Mouse (Mus musculus) thymus, adult 18-20 months (tissue): ENCODE data around the gene Samd10.

Experiments
- DNase-seq, 2 experiments: peaks; one replicate each; pipeline ENCODE4 v3.0.0; 2022; ENCODE audit warnings: mixed read lengths in 2 of 2

The Samd10 gene

DNA sequence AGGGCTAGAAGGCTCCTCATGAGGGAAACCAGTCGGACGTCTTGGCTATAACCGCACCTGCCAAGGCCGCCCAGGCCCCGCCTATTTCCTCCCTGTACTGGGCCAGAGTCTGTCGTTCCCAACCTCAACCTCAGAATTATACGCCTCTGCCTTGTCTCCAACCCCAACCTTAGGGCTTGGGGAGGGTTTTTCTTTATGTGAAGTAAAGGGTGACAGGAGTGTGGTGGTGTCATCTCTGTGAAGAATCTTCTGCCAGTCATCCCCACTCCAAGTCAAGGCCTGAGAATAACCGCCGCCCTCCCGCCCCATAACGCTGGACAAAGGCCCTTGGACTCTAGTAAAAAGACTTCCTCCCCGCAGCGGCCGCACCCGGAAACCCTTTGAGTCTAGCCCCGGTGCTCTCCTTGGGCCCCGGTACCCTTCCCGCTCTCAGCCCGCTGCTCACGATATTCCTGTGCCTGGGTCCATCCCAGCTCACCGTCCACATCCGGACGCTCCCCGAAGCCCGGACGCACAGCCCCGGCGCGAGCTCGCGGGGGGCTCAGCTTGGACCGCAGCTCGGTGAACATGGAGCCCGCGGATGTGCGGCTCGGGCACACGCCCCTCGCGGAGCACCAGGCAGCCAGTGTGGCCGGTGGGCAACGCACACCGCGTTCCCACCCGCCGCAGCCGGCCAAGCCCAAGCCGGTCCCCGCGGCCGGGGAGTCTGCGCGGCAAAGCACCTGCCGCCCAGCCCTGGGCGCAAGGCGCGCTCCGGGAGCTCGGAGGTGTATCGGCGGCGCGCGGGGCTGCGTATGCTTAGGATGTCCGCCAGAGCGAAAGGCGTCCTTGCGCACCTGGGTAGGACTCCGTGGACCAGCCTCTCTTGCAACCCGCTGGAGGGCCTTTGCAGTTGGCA, at the start of gene Samd10:
TSS of gene Samd10 (minus strand) at position 759 of the 898 bp plus-strand sequence.
- peak; percentile 49 to 51 for DNase-seq

DNA sequence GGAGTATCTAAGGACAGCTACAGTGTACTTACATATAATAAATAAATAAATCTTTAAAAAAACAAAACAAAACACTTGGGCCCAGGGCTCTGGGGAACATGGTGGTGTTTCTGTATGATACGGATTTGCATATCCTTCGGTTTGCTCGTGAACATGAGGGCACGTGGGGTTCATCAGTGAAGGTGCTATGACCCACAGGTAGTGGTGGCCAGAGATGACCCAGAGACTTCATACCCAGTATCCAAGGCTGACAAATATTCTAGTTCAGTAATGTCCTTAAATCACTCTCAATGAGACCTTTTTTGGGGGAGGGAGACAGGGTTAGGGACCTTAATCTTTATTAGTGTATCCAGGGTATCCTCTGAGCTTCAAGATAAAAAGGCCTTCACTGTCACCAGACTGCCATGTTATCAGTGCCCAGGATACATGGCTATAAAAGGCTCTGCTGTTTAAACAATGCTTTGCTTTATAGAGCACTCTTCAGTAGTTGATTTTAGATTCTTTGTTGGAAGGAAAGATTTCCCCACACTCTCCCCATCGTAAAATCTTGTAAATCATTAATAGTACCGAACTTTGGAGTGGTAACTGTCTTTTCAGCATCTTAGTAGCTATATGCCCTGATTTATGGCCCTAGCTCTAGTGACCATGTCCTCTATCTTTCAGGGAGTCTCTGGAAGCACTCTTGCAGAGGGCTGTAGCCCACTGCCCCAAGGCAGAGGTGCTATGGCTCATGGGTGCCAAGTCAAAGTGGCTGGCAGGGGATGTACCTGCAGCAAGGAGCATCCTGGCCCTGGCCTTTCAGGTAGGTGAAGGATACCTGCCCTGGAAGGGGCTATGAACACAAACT, 47.8 kb upstream of the Samd10 start:
- no peak for DNase-seq

DNA sequence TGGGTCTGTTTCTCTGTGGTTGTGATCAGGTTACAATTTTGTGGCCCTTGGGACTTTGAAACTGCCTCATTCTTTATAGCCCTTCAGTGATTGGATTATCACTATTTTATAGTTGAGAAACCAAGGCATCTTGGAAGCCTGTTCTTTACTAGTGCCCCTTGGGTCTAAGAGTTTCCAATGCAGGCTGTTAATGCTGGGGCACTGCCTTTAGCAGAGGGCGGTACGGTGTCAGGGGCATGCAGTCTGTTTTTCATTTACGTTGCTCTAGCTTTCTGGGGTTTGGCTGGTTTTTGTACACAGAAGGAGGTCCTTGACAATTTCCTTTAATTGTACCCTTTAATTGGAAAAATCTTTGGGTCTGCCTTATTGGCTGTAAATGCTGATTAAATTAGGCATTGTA, 46.7 kb upstream of the Samd10 start:
- DNase-seq: no peak

DNA sequence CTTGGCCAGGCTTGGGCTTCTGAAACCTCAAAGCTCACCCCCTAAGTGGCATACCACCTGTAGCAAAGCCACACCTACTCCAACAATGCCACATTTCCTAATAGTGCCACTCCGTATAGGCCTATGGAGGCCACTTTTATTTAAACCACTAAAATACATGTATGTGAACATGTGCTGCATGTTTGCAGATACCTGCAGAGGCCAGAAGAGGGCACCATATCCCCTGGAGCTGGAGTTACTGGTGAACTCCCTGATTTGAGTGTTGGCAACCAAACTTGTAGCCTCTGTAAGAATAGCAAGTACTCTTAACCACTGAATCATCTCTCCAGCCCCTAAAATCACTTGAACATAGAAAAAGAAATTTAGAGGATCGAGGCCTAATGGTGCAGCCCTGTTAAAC, 45.3 kb upstream of the Samd10 start:
- peak in 1 of 2 experiments; percentile 11 for DNase-seq

DNA sequence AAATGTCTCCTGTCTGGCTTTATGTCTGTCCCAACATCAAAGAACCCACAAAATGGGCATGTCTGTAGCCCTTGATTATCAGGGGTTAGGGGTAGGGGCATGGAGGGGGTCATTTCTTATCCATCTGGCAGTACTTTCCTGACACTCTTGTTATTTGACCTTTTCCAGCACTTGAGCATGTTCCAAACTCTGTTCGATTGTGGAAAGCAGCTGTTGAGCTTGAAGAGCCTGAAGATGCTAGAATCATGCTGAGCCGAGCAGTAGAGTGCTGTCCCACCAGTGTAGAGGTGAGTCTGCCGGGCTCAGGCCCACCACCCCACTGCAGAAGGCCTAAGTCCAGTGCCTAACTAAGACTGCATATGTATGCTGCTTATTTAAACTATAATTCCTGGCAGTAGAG, 36.9 kb upstream of the Samd10 start:
- DNase-seq: no peak

DNA sequence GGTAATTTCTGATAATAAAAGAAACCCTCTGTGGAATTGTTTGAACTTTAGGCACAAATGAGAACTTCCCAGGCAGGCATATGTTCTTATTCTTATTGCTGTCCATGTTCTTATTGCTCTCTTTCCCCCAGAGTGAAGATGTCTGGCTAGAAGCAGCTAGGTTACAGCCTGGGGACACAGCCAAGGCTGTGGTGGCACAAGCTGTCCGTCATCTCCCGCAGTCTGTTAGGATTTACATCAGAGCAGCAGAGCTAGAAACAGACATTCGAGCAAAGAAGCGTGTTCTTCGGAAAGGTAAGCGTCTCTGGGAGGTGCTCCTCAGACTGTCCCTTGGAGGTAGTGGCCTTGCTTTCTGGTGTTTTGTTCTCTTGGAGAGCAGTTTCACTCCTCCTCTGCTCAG, 33.6 kb upstream of the Samd10 start:
- DNase-seq: no peak

DNA sequence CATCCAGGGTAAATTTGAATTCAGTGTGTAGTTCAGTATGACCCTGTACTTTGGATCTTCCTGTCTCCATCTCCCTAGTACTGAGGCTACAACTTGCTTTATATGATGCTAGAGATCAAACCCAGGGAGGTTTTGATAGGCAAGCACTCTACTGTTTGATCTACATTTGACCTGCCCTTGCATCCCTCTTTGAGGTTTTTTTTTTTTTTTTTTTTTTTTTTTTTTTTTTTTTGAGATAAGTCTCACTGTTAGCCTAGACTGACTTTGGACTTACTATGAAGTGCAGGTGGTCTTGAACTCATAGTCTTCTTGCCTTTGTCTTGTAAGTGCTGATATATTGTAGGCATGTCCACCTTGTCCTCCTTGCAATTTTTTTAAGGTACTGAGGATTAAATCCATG, 29.5 kb upstream of the Samd10 start:
- no peak for DNase-seq

DNA sequence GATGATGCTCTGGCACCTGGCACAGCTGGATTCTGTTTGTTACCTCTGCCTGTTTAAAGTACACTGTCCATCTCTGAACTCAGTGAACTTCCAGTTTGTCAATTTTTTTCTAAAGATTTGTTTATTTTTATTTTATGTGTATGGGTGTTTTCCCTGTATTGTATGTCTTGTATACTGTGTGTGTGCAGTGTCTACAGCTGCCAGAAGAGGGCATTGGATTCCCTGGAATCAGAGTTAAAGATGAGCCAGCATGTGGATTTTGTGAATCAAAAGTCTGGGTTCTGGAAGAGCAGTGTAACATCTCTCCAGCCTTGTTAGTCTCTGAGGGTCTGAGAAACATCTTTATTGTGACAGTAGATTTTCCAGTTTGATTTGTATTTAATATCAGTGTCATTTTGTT, 24.4 kb upstream of the Samd10 start:
- DNase-seq: no peak

GRCm38 (mm10) chr2:181618761-181619495, 19.9 kb upstream of the Samd10 start:
- no peak for DNase-seq

- no peak for DNase-seq
Measured at GRCm38 (mm10) chr2:181602367-181602766, 3.4 kb upstream of the Samd10 start.

- DNase-seq: no peak
Measured at GRCm38 (mm10) chr2:181601751-181602145, 2.7 kb upstream of the Samd10 start.

GRCm38 (mm10) chr2:181600828-181601750, 2.1 kb upstream of the Samd10 start:
- peak; percentile 92 to 94 for DNase-seq

GRCm38 (mm10) chr2:181600226-181600758, 1.3 kb upstream of the Samd10 start:
- DNase-seq: no peak

DNA sequence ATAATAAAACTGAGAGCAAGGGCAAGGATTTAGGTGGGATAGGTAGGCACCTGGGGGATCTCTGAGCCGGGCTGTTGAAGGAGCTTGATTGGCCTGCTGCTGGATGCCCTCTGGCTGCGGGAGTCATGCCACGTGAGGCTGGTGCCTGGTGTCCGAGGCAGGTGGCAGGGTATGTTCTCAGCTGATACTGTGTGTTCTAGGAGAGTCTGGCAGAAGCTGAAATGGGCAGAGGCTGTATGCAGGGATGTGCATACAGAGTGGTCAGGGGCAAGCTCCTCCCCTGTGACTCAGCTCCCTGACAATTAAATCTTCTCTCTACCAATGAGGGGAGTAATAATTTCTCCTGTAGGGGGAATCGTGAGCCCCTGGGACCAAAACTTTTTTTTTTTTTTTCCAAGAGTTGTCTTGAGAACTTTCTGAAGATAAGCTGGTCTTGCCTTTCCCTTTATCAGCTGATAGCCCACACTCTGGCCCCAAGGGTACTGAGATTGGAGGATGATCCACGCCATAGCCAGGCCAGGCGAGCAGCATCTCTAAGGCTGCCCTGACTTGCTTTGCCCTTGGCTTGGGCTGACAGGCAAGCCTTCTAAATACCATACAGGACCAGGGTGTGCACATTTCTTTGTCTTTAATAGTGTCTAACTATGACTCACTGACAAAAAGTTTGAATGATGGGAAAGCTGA, 1.5 kb downstream of the Samd10 start:
- DNase-seq: no peak

DNA sequence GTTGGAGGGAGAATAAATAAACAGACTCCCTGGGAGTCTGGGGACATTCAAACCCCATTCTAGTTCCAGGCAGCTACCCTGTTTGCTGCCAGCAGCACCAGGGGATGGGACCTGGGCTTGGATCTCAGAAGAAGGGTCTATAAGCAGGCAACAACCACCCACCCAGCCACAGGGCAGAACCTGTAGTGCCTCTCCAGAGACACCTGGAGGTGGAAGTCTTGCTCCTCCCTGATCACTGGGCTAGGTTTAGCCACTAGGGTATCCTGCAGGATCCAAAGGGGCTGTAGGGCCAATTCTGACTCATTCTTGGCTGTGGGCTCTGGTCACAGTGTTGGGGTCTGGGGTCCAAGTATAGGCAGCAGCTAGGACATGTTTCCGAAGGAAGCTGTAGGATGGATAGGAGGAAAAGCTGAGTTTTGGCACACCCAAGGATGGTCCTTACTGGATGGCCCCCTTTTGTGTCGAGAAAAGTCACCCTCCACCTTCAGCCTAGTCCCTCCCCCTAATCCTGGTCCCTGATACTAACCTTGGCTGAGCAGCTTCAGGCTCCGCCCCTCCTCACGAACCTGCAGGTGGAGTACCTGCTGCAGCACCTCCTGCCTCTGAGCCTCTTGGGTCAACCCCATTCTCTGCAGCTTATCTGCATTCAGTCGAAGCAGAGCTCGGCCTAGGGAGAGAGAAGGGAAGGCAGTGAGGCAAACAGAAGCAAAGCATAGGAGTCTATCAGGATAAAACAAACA, 2.6 kb downstream of the Samd10 start:
- DNase-seq: no peak

GRCm38 (mm10) chr2:181594946-181595696, 3.9 kb downstream of the Samd10 start:
- DNase-seq: no peak

DNA sequence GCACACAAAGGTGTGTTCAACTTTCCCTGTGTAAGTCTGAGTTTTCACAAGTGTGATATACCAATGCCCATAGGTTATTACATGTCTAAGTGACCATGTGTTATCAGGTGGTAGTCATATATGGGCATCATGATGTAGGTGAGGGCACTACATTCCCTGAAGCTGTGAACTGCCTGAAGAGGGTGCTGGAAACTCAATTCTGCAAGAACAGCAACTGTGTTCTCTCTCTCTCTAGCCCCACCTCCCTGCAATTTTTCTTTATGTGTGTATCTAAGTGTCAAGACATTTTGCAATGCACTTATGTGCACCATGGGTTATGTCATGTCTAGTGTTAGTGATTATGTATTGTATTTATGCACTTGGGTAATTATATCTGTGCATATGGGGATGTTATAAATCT, 5.1 kb downstream of the Samd10 start:
- DNase-seq: no peak

DNA sequence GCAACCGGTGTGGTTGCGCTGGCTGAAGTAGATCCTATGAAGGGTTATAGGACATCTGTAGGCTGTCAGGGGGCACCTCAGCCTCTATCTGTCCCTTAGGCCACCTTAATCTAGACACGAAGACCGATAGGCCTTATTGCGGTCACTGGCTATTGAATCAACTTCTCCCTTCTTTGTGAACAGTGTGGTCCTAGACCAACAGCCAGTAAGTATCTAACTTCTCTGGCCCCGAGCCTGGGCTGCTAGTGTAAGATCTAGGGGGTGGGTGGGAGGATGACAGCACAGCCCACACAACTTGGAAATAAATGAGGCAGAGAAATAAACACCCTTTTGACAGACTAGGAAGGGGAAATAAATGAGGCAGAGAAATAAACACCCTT, 6.0 kb downstream of the Samd10 start:
- no peak for DNase-seq

- peak; percentile 57 to 61 for DNase-seq
Measured at GRCm38 (mm10) chr2:181592231-181593041, 6.6 kb downstream of the Samd10 start, which contains the start of gene Zfp512b. Gene Zfp512b, minus strand, starts transcription at chr2:181592803.
